Mouse (Mus musculus) heart, postnatal 25 days (tissue): Measurements from ENCODE around the gene Kcnab3. TPM values are rescaled to one million over a fixed set of nuclear protein-coding genes. Genes with fewer than 3 reads are reported as not detected.
A peak's percentile ranks its signal among the peaks of the same experiment; 100 is the strongest.

Experiments used
- DNase-seq: peaks from one replicate; pipeline ENCODE4 v3.0.0; 2022; ENCODE audit warnings: low spot score
- intact Hi-C: fragments of 180-260 bp; cut with DNase I; formaldehyde crosslinking; loops from one replicate; pipeline ENCODE4 v1.15.1; 2025
- total RNA-seq, 2 experiments: library from RNA; stranded (reverse); gene quantifications; 2 replicates each; pipeline ENCODE4 v1.2.3; 2021

Kcnab3 gene
- total RNA-seq, 2 experiments from 2014 or later: 0.22 to 0.29 TPM

GRCm38 (mm10) chr11:69368356-69369214 is 42.5 kb downstream of the Kcnab3 start:
- DNase-seq: peak; percentile 13
- intact Hi-C loops: no loop called here

- intact Hi-C loops: no loop called here
- no peak for DNase-seq
These were observed 43.3 kb downstream of the Kcnab3 start, which contains the start of gene Chd3 for GRCm38 (mm10) chr11:69369215-69369989. Gene Chd3, minus strand, starts transcription at chr11:69369406.

- no peak for DNase-seq
- intact Hi-C loops: no loop called here
These were observed 44.1 kb downstream of the Kcnab3 start for GRCm38 (mm10) chr11:69369990-69370816.

- intact Hi-C loops: no loop called here
- DNase-seq: no peak
These were observed 44.8 kb downstream of the Kcnab3 start for GRCm38 (mm10) chr11:69370817-69371215.

GRCm38 (mm10) chr11:69371601-69372000 is 45.5 kb downstream of the Kcnab3 start:
- DNase-seq: no peak
- intact Hi-C loops: no loop called here

GRCm38 (mm10) chr11:69372056-69372779 is 46.2 kb downstream of the Kcnab3 start:
- intact Hi-C loops: no loop called here
- DNase-seq: no peak

GRCm38 (mm10) chr11:69372780-69373170 is 46.7 kb downstream of the Kcnab3 start:
- intact Hi-C loops: no loop called here

GRCm38 (mm10) chr11:69373223-69373965 is 47.3 kb downstream of the Kcnab3 start:
- DNase-seq: no peak
- intact Hi-C loops: no loop called here

More at GRCm38 (mm10) chr11:69372780-69373170, 46.7 kb downstream of the Kcnab3 start:
- DNase-seq: no peak

GRCm38 (mm10) chr11:69375646-69376045 is 49.6 kb downstream of the Kcnab3 start:
- DNase-seq: no peak
- intact Hi-C loops: no loop called here

- intact Hi-C loops: no loop called here
- no peak for DNase-seq
These were observed 51.7 kb downstream of the Kcnab3 start for GRCm38 (mm10) chr11:69377766-69378165.

GRCm38 (mm10) chr11:69379600-69379999 is 53.5 kb downstream of the Kcnab3 start:
- DNase-seq: no peak
- intact Hi-C loops: no loop called here

GRCm38 (mm10) chr11:69381356-69381755 is 55.3 kb downstream of the Kcnab3 start:
- DNase-seq: no peak
- intact Hi-C loops: loop anchor here (10.0 kb wide), 1 partner anchor 187 kb away; the partner anchor contains the start of gene Alox8

Other genes with a start within 250 kb of the Kcnab3 start
- 10 to 100 TPM; 59.6 to 65.7 TPM for gene Vamp2, start 237.8 kb upstream of the Kcnab3 start, total RNA-seq
- gene Per1, start 231.0 kb upstream of the Kcnab3 start, total RNA-seq: 10 to 100 TPM; 32.3 to 61.0 TPM
- gene Hes7, start 205.9 kb upstream of the Kcnab3 start, total RNA-seq: under 1 TPM in 1 of 2 experiments, not detected in 1; 0.14 TPM
- under 1 TPM in 1 of 2 experiments, not detected in 1; 0.21 TPM for gene 9130213A22Rik, start 203.7 kb upstream of the Kcnab3 start, total RNA-seq
- not detected for gene Aloxe3, start 200.4 kb upstream of the Kcnab3 start, total RNA-seq
- gene Alox12b, start 169.3 kb upstream of the Kcnab3 start, total RNA-seq: not detected
- gene Alox8, start 128.4 kb upstream of the Kcnab3 start, total RNA-seq: 1 to 10 TPM; 1.6 to 1.8 TPM
- gene Gucy2e, start 89.2 kb upstream of the Kcnab3 start, total RNA-seq: 1 to 10 TPM; 1.4 to 1.5 TPM
- gene Cntrob, start 2.5 kb upstream of the Kcnab3 start, total RNA-seq: 1 to 10 TPM; 2.6 to 5.3 TPM
- 10 to 100 TPM; 48.0 to 53.0 TPM for gene Trappc1, start 2.3 kb upstream of the Kcnab3 start, total RNA-seq
- gene Rnf227, start 14.2 kb downstream of the Kcnab3 start, total RNA-seq: under 1 TPM; 0.16 to 0.17 TPM
- 10 to 100 TPM; 26.4 to 27.9 TPM for gene Chd3, start 43.1 kb downstream of the Kcnab3 start, total RNA-seq
- 10 to 100 TPM; 97.5 to 99.2 TPM for gene Naa38, start 69.2 kb downstream of the Kcnab3 start, total RNA-seq
- gene Cyb5d1, start 69.4 kb downstream of the Kcnab3 start, total RNA-seq: 10 to 100 TPM; 26.1 to 29.3 TPM
- gene Tmem88, start 72.0 kb downstream of the Kcnab3 start, total RNA-seq: 10 to 100 TPM; 22.5 to 23.7 TPM
- gene Kdm6b, start 87.4 kb downstream of the Kcnab3 start, total RNA-seq: 10 to 100 TPM; 25.6 to 30.3 TPM
- gene Dnah2, start 222.9 kb downstream of the Kcnab3 start, total RNA-seq: under 1 TPM; 0.17 to 0.39 TPM
- gene Efnb3, start 233.9 kb downstream of the Kcnab3 start, total RNA-seq: 10 to 100 TPM; 64.1 to 71.6 TPM